Mouse (Mus musculus): ENCODE data around the gene Ptprg. TPM values are rescaled to one million over a fixed set of nuclear protein-coding genes. Genes with fewer than 3 reads are reported as not detected.

Gene Ptprg
- polyA plus RNA-seq, 1 experiment from 2014 or later, result not detected

DNA sequence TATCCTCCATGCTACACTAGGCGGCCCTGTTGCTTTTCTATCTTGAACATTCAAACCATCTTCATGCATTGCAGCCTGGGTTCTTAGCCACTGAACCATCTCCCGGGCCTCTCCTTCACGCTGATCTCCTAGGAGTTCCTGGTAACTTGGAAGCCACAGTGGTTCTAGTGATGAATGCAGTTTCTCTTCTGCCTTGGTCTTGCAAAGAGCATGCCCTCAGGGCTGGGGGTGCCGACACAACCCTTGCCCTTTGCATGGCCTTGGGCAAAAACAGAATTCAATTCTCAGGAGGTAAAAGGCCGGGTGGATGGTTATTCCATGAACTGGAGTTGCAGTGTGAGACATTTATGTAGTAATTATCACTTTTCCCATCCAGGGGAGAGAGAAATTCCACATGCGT is 67.0 kb downstream of the Ptprg start:
- no peak overlapping the region for H3K27ac ChIP-seq
- H3K79me2 ChIP-seq (ENCODE audit: inconsistent target), result no peaks in the 10 kb centered on the region
- no peaks in the 10 kb centered on the region for H3K36me3 ChIP-seq (ENCODE audit: inconsistent target)
- WGBS (ENCODE audit: missing documents), result 83% methylated on average over 6 of the region's 6 CpGs
- no peak overlapping the region for H3K4me3 ChIP-seq (ENCODE audit: inconsistent target)

DNA sequence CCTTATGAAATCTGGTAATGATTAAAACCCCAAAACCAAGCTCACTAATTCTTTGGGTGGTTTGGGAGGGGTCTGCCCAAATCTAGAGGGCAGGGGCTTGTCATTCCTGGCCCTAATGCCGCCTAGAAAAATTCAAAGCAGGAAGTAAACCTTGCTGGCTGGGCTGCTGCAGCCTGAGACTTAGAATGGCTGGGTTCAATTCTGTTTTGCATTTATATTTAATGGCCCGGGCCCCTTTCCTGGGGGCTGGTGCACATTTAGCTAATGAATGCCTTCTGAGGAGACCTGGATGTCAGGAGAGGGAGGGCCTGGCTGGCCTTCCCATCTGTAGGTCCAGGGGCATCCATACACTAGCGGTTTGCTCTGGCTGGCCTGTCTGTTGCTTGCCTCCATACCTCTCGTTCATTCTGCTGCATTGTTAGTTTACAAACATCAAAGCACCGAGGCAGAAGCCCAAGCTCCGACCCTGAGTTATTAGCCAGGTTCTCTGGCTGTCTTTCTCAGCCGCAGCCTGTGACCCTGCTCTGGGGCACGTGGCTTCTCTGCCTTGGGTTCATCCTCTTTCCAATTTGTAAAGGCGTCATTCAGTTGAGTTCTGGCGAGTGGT is 67.7 kb downstream of the Ptprg start:
- Histone ChIP-seq H3K79me2 (ENCODE audit: inconsistent target) (no peaks in the 10 kb centered on the region), H3K36me3 (ENCODE audit: inconsistent target) (no peaks in the 10 kb centered on the region), H3K4me3 (ENCODE audit: inconsistent target) (no peak overlapping the region), H3K27ac (no peak overlapping the region)
- 70% methylated on average over 10 of the region's 10 CpGs for WGBS (ENCODE audit: missing documents)

DNA sequence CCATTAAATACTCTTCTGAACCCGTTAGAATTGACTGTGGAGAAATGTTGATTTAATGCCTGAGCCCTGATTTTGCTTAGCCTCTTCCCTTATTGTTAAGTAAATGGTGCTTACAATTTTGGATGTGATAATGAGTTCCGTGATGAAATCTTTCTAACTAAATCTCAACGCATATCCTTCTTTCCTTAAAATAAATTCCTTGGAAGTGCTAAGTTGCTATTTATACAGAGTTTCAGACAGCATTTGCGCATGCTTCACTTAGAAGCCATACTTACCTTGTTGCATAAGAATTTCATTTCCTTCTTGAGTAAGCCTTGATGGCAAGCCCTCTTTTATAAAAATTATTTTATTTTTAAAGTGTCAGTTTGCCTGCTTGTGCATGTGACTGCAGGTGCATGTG is 70.2 kb downstream of the Ptprg start:
- 78% methylated on average over 4 of the region's 4 CpGs for WGBS (ENCODE audit: missing documents)
- no peaks in the 10 kb centered on the region for H3K79me2 ChIP-seq (ENCODE audit: inconsistent target)

DNA sequence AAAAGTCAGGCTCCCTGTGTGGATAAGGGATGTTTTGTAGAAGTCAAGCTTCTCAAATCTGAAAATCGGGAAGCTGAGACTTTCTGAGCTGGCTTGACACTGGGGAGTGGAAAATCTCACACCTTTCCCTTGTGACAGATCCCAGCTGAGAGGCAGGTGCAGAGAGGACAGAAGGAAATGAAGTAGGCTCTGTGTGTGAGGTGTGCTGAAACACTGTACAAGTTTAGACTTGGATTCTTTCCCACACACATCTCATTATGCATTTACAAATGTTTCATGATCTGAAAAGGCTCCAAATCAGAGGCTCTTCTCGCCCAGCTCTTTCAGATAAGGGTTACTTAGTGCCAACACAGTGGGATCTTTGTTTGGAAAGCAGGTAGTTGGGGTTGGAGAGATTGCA is 77.4 kb downstream of the Ptprg start:
- H3K4me3 ChIP-seq (ENCODE audit: inconsistent target), result no peak overlapping the region
- no peaks in the 10 kb centered on the region for H3K79me2 ChIP-seq (ENCODE audit: inconsistent target)
- WGBS (ENCODE audit: missing documents), result 72% methylated on average over 2 of the region's 2 CpGs
- no peak overlapping the region for H3K27ac ChIP-seq
- no peaks in the 10 kb centered on the region for H3K36me3 ChIP-seq (ENCODE audit: inconsistent target)

More for the DNA sequence above, 70.2 kb downstream of the Ptprg start:
- Histone ChIP-seq H3K27ac (no peak overlapping the region), H3K36me3 (ENCODE audit: inconsistent target) (no peaks in the 10 kb centered on the region), H3K4me3 (ENCODE audit: inconsistent target) (no peak overlapping the region)

DNA sequence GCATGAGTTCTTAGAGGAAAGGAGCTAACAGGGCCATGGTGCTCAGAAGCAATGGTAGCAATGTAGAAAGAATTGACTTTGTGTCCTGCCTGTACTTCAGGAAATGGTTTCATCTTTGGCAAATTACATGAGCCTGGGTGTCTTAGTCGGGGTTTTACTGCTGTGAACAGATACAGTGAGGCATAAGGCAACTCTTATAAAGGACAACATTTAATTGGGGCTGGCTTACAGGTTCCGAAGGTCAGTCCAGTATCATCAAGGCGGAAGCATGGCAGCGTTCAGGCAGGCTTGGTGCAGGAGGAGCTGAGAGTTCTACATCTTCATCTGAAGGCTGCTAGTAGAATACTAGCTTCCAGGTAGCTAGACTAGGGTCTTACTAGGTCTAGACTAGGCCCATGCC is 78.2 kb downstream of the Ptprg start:
- Histone ChIP-seq H3K36me3 (ENCODE audit: inconsistent target) (no peaks in the 10 kb centered on the region), H3K4me3 (ENCODE audit: inconsistent target) (no peak overlapping the region), H3K27ac (no peak overlapping the region), H3K79me2 (ENCODE audit: inconsistent target) (no peaks in the 10 kb centered on the region)
- WGBS (ENCODE audit: missing documents), result 87% methylated on average over 4 of the region's 4 CpGs

DNA sequence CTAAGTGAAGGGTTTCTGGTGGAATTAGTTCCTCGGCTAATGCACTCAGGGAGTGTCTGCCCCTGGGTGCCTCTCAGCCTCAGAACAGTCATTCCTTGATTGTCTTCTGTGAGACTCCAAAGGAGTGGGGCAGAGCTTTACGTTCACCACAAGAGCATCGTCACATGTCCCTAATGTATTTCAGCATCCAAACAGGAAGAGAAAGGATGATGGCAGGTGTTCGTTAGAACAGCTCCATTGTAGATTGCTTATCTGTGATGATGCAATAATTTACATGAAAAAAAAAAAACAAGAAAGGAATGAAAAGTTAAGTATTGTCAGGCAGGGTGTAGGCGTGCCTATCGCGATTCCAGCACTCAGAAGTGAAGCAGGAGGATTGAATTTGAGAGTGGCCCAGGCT is 84.3 kb downstream of the Ptprg start:
- Histone ChIP-seq H3K27ac (no peak overlapping the region), H3K4me3 (ENCODE audit: inconsistent target) (no peak overlapping the region), H3K36me3 (ENCODE audit: inconsistent target) (no peaks in the 10 kb centered on the region), H3K79me2 (ENCODE audit: inconsistent target) (no peaks in the 10 kb centered on the region)
- 87% methylated on average over 7 of the region's 7 CpGs for WGBS (ENCODE audit: missing documents)

DNA sequence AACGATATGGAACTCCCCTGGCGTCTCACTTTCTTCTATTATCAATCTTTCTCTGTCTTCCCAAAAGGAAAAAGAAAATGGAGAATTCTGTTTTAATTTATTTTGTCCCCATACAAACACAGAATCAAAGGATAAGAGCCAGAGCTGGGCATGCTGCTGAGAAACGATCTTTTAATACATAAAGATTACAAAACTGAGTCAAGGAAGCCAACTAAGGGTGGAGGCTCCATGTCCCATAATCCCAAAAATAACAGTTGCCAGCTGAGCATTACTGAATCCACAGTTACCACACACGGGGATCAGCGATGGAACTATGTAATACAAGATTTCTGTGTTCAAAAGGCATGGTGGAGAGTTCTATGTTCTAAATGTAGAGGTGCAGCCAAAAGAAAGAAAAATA is 86.0 kb downstream of the Ptprg start:
- Histone ChIP-seq H3K36me3 (ENCODE audit: inconsistent target) (no peaks in the 10 kb centered on the region), H3K27ac (no peak overlapping the region), H3K4me3 (ENCODE audit: inconsistent target) (no peak overlapping the region), H3K79me2 (ENCODE audit: inconsistent target) (no peaks in the 10 kb centered on the region)
- 87% methylated on average over 5 of the region's 5 CpGs for WGBS (ENCODE audit: missing documents)

DNA sequence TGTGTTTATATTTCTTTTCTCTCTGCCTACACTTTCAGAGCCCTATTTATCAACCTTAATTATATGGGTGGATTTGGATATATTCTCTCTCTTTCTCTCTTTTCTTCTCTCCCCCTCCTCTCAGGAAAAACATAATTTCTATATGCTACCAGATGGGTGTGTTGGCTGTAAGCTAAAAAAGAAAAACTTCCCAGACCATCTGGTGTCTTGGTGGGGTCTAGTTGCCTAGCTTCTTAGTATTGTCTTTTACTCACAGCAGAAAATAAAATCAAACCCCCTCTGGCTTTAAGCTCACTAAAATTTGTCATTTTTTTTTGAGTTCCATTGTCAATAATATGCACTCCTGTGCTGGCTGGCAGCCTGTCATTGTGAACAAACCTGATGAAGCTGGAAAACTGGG is 87.0 kb downstream of the Ptprg start:
- H3K79me2 ChIP-seq (ENCODE audit: inconsistent target), result no peaks in the 10 kb centered on the region

DNA sequence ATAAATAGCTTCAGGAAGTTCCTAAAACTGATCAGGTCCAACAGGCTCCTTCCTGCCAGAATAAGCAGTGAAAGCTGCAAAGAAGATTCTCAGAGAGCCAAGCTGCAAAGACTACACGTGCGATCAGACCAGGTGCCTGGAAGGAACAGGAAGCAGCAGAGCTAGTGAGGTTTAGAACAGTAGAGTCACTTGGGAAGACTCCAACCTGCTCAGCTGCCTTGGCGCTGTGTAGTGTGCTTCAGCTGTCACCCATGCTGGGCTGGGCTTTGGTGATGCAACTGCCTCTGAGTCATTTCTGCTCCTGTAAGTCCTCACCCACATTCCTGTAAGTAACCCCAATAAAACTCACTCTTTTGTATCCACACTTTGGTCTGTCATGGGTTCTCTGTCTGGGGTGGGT is 87.7 kb downstream of the Ptprg start:
- no peak overlapping the region for H3K4me3 ChIP-seq (ENCODE audit: inconsistent target)
- H3K27ac ChIP-seq, result no peak overlapping the region
- 79% methylated on average over 3 of the region's 3 CpGs for WGBS (ENCODE audit: missing documents)
- H3K79me2 ChIP-seq (ENCODE audit: inconsistent target), result no peaks in the 10 kb centered on the region
- no peaks in the 10 kb centered on the region for H3K36me3 ChIP-seq (ENCODE audit: inconsistent target)

More for the DNA sequence above, 87.0 kb downstream of the Ptprg start:
- Histone ChIP-seq H3K27ac (no peak overlapping the region), H3K36me3 (ENCODE audit: inconsistent target) (no peaks in the 10 kb centered on the region), H3K4me3 (ENCODE audit: inconsistent target) (no peak overlapping the region)

DNA sequence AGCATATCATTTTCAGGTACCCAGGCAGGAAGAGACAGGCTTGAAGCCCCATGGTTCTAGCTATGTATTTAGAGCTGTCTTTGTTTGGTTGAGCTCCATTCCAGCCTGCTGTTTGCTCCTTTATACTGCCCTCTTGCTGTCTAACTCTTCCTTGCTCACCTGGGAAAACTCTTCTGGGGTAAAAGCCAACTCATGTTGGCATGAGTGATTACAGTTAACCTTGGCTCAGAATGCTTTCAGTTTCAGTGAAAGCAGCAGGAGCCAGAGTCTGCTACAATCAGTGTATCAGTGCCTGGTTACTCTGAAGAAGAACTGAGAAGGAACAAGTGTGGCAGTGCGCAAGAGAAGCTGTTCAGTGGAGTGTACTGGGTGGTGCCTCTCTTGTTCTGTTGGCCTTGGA is 89.6 kb downstream of the Ptprg start:
- H3K4me3 ChIP-seq (ENCODE audit: inconsistent target), result no peak overlapping the region
- 63% methylated on average over 1 of the region's 1 CpGs for WGBS (ENCODE audit: missing documents)
- no peaks in the 10 kb centered on the region for H3K79me2 ChIP-seq (ENCODE audit: inconsistent target)
- H3K27ac ChIP-seq, result no peak overlapping the region
- H3K36me3 ChIP-seq (ENCODE audit: inconsistent target), result no peaks in the 10 kb centered on the region

DNA sequence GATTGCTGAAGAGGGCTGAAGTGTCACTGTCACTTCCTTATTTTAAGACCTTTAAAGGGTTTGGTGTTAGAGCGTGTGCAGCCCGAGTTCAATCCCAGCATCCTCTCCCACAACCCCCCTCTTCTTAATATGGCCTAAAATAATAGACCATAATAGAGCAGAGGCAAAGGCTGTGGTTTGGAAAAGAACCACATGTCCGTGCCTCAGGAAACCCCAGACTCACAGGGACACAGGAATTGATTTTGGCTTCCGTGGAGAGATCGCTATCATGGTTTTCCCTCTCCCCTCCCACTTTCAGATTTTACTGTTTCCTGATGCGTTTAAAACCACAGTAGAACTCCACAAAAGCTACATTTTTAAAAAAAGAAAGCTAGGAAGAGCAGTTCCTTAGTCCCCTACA is 104.0 kb downstream of the Ptprg start:
- WGBS (ENCODE audit: missing documents), result 4% methylated on average over 6 of the region's 6 CpGs
- H3K4me3 ChIP-seq (ENCODE audit: inconsistent target), result no peak overlapping the region
- no peaks in the 10 kb centered on the region for H3K79me2 ChIP-seq (ENCODE audit: inconsistent target)
- no peak overlapping the region for H3K27ac ChIP-seq
- H3K36me3 ChIP-seq (ENCODE audit: inconsistent target), result no peaks in the 10 kb centered on the region

DNA sequence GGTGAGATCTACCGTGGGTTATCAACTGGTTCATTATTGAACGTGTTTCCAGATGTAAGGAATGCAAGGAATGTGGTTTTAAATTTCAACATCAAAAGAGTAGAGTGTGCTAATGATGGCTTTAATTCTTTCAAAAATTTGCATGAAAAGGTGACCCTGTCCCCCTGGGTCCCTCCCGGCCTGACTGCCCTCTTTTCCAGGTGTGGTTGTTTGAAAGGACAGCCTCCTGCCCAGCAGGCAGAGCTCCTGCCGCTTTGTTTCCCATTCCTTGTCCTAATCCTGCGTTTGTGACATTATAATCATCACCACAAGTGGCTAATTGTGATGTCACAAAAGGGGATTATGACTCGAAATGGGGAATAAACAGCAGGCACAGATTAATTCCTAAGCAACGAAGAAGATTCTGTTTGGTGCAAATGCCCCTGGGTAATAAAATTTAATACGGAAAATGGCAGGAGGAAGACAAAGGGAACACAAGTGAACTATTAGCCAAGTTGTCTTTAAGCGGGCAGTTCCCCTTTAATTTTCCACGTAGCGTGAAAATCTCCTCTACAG is 110.4 kb downstream of the Ptprg start:
- Histone ChIP-seq H3K36me3 (ENCODE audit: inconsistent target) (no peaks in the 10 kb centered on the region), H3K27ac (no peak overlapping the region), H3K4me3 (ENCODE audit: inconsistent target) (no peak overlapping the region), H3K79me2 (ENCODE audit: inconsistent target) (no peaks in the 10 kb centered on the region)
- WGBS (ENCODE audit: missing documents), result 43% methylated on average over 11 of the region's 11 CpGs

DNA sequence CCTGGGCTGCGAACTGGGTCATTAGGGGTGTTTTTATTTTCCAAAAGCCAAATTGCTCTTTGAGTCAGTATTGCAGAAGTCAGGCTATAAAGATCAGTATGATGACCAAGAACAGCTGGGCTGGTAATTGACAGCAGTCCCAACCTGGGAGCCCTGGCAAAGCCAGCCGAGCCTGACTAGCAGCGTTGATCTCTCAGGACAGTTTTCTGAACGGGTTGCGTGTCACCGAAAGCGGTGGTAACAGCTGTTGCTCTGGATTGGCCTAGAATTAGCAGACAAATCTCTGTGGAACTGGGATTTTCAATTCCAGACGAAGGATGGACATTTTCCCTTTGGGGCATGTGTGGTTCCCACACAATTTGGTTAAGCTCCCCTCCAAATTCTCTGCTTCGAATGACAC is 111.0 kb downstream of the Ptprg start:
- WGBS (ENCODE audit: missing documents), result 66% methylated on average over 9 of the region's 9 CpGs
- H3K27ac ChIP-seq, result no peak overlapping the region
- no peak overlapping the region for H3K4me3 ChIP-seq (ENCODE audit: inconsistent target)
- no peaks in the 10 kb centered on the region for H3K36me3 ChIP-seq (ENCODE audit: inconsistent target)
- no peaks in the 10 kb centered on the region for H3K79me2 ChIP-seq (ENCODE audit: inconsistent target)

DNA sequence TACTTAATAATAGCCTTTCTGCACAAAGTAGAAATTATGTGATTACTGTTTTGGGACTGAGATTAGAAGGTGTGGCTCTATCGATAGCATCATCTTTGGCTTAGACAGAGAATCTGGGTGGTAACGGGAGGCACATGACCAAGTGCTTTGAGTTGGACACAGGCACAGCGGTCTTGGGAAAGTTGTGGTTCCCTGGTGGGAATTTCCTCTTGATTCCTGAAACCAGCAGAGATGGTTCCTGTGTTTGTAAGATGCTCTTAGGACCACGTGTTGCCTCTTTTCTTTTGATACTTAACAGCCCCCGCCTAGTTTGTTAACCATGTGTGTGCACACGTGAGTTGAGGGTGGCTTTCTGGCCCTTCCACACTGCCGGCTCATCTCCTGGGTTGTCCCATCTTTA is 111.7 kb downstream of the Ptprg start:
- H3K36me3 ChIP-seq (ENCODE audit: inconsistent target), result no peaks in the 10 kb centered on the region
- WGBS (ENCODE audit: missing documents), result 66% methylated on average over 7 of the region's 7 CpGs
- no peaks in the 10 kb centered on the region for H3K79me2 ChIP-seq (ENCODE audit: inconsistent target)
- no peak overlapping the region for H3K4me3 ChIP-seq (ENCODE audit: inconsistent target)
- H3K27ac ChIP-seq, result no peak overlapping the region

DNA sequence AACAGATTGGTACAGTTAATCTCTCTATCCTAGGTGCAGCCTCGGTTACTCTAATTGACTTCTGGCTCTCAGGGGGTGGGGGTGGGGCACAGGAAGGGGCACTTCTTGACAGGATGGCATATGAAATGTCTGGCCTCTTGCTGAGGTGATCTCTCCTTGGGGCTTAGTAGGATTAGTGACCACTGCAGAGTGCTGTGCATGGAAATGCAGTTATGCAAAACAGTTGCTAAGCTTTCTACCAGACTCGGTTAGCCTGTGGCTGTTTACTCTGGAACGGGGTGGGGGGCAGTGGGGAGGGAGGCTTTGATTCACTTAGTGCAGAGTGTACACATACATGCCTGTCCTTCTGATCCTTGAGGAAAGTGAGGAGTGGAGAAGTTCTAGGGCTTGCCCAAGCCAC is 114.4 kb downstream of the Ptprg start:
- Histone ChIP-seq H3K36me3 (ENCODE audit: inconsistent target) (no peaks in the 10 kb centered on the region), H3K27ac (no peak overlapping the region), H3K4me3 (ENCODE audit: inconsistent target) (no peak overlapping the region), H3K79me2 (ENCODE audit: inconsistent target) (no peaks in the 10 kb centered on the region)
- 37% methylated on average over 3 of the region's 3 CpGs for WGBS (ENCODE audit: missing documents)

DNA sequence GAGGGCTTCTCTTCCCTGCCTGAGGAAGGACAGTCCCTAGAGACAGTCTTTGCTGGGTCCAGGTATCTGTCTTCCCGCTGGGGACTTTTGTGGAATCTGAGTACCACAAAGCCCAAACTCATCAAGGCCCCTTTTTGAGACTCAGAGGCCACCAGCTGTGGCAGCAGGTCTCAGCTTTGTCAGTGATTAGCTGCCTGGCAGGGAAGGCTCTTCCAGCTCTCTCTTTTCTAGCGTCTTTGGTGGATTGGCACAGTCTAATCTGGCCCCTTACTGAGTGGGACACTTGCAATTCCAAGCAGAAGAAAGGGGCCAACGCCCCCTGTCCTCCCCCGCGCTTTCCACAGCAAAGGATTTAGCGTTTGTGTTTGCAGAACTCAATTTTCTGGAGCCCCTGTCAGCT is 117.5 kb downstream of the Ptprg start:
- Histone ChIP-seq H3K36me3 (ENCODE audit: inconsistent target) (no peaks in the 10 kb centered on the region), H3K27ac (no peak overlapping the region), H3K4me3 (ENCODE audit: inconsistent target) (no peak overlapping the region), H3K79me2 (ENCODE audit: inconsistent target) (no peaks in the 10 kb centered on the region)
- 44% methylated on average over 6 of the region's 6 CpGs for WGBS (ENCODE audit: missing documents)
